Mouse (Mus musculus) hindbrain, embryonic 13.5 days (tissue): Measurements from ENCODE around the gene Megf8. TPM values are rescaled to one million over a fixed set of nuclear protein-coding genes. Genes with fewer than 3 reads are reported as not detected.

Experiments
- ATAC-seq: fragments of 200-750 bp; cut with Nextera tagmentation; 2 replicates; pipeline ENCODE4 v1.8.0; 2017; ENCODE audit warnings: moderate TSS enrichment; ENCODE audit not compliant: low FRiP score
- H3K27ac ChIP-seq: fragments of 300-500 bp; sonication (generic); 2 replicates; pipeline ENCODE4 v1.5.1; 2015; ENCODE audit warnings: inconsistent platforms, mild to moderate bottlenecking, moderate library complexity
- H3K27me3 ChIP-seq: fragments of 300-500 bp; sonication (generic); 2 replicates; pipeline ENCODE4 v1.6.1; 2015; ENCODE audit warnings: mild to moderate bottlenecking, inconsistent platforms
- H3K36me3 ChIP-seq: fragments of 300-500 bp; sonication (generic); 2 replicates; pipeline ENCODE4 v1.6.1; 2015; ENCODE audit warnings: mild to moderate bottlenecking, inconsistent platforms
- H3K4me1 ChIP-seq: fragments of 300-500 bp; sonication (generic); replicated peaks from 2 replicates; pipeline ENCODE4 v1.6.1; 2015; ENCODE audit warnings: inconsistent platforms
- H3K4me2 ChIP-seq: fragments of 300-500 bp; sonication (generic); 2 replicates; pipeline ENCODE4 v1.6.1; 2015; ENCODE audit warnings: inconsistent platforms, mild to moderate bottlenecking, moderate library complexity
- H3K4me3 ChIP-seq: fragments of 300-500 bp; sonication (generic); 2 replicates; pipeline ENCODE4 v1.5.1; 2015; ENCODE audit warnings: mild to moderate bottlenecking, inconsistent platforms
- H3K9ac ChIP-seq: fragments of 300-500 bp; sonication (generic); 2 replicates; pipeline ENCODE4 v1.6.1; 2015; ENCODE audit warnings: mild to moderate bottlenecking, inconsistent platforms
- H3K9me3 ChIP-seq: fragments of 300-500 bp; sonication (generic); 2 replicates; pipeline ENCODE4 v1.6.1; 2016; ENCODE audit warnings: inconsistent platforms
- WGBS: fragments of 180-500 bp; shearing (Covaris S2); methylation state at CpG from one replicate; pipeline ENCODE4 v1.1.7; 2015; 5-methylcytosine and 5-hydroxymethylcytosine counted together
- polyA plus RNA-seq: library from polyadenylated mRNA; unstranded; fragments of >200 nt; fragmentation: Nextera tagmentation; extraction: Ambion mirVana; gene quantifications from 2 replicates; pipeline ENCODE4 v1.2.1, GENCODE M21; 2015

The Megf8 gene
- polyA plus RNA-seq = 18.7 and 20.4 TPM in 2 replicates

- Histone ChIP-seq H3K9me3 (no peaks in the 10 kb centered on the region), H3K4me3 (peak within 1 kb of the TSS; percentile 74), H3K27me3 (peaks cover 39% of the 10 kb centered on the region), H3K9ac (peak within 1 kb of the TSS; percentile 96), H3K4me1 (peaks cover 49% of the 10 kb centered on the region), H3K27ac (peak within 1 kb of the TSS; percentile 93), H3K36me3 (peaks cover 7% of the 10 kb centered on the region; the same call in 1 of the 2 replicates), H3K4me2 (peak within 1 kb of the TSS; percentile 100)
- 1% methylated on average over 52 of the region's 52 CpGs for WGBS
- ATAC-seq = peak; percentile 99
Observed at GRCm38 (mm10) chr7:25316532-25317445, at the start of gene Megf8. Megf8 (plus strand) TSS chr7:25317164.

- H3K4me3 ChIP-seq = peak within 1 kb of the TSS; percentile 76
- H3K27ac ChIP-seq = peak within 1 kb of the TSS; percentile 94
- H3K4me2 ChIP-seq = peak within 1 kb of the TSS; percentile 83
- peak; percentile 90 for ATAC-seq
- H3K27me3 ChIP-seq = peaks cover 14% of the 10 kb centered on the region; the same call in 1 of the 2 replicates
- H3K4me1 ChIP-seq = peaks cover 36% of the 10 kb centered on the region
- WGBS = under 1% methylated on average over 29 of the region's 29 CpGs
- peaks cover 16% of the 10 kb centered on the region for H3K36me3 ChIP-seq
- peak within 1 kb of the TSS; percentile 88 for H3K9ac ChIP-seq
- no peaks in the 10 kb centered on the region for H3K9me3 ChIP-seq
Observed at GRCm38 (mm10) chr7:25267301-25267750, 49.6 kb upstream of the Megf8 start, which contains the start of gene Cic. Cic (plus strand) TSS chr7:25267704.

GRCm38 (mm10) chr7:25267751-25268463, 49.1 kb upstream of the Megf8 start:
- peak overlapping the region; percentile 76 for H3K4me3 ChIP-seq
- peaks cover 22% of the 10 kb centered on the region for H3K36me3 ChIP-seq
- H3K4me1 ChIP-seq = peaks cover 36% of the 10 kb centered on the region
- peaks cover 14% of the 10 kb centered on the region; the same call in 1 of the 2 replicates for H3K27me3 ChIP-seq
- peak; percentile 97 for ATAC-seq
- peak overlapping the region; percentile 88 for H3K9ac ChIP-seq
- H3K4me2 ChIP-seq = peak overlapping the region; percentile 83
- no peaks in the 10 kb centered on the region for H3K9me3 ChIP-seq
- 0% methylated on average over 33 of the region's 33 CpGs for WGBS
- peak overlapping the region; percentile 94 for H3K27ac ChIP-seq

- Histone ChIP-seq H3K27me3 (peaks cover 14% of the 10 kb centered on the region; the same call in 1 of the 2 replicates), H3K4me2 (peak overlapping the region; percentile 83), H3K36me3 (peaks cover 29% of the 10 kb centered on the region), H3K27ac (peak overlapping the region; percentile 91), H3K4me3 (peak overlapping the region; percentile 76), H3K9me3 (no peaks in the 10 kb centered on the region), H3K9ac (peak overlapping the region; percentile 88), H3K4me1 (peaks cover 43% of the 10 kb centered on the region)
- ATAC-seq = 0 out of 2 replicates have a peak, but pooled peaks have one; percentile 0
- WGBS = 2% methylated on average over 7 of the region's 7 CpGs
Observed at GRCm38 (mm10) chr7:25268588-25268987, 48.4 kb upstream of the Megf8 start.

GRCm38 (mm10) chr7:25269029-25269428, 47.9 kb upstream of the Megf8 start:
- H3K4me1 ChIP-seq = peaks cover 48% of the 10 kb centered on the region
- peak overlapping the region; percentile 76 for H3K4me3 ChIP-seq
- H3K27me3 ChIP-seq = peaks cover 12% of the 10 kb centered on the region; the same call in 1 of the 2 replicates
- H3K9me3 ChIP-seq = no peaks in the 10 kb centered on the region
- ATAC-seq = no peak
- WGBS = 59% methylated on average over 4 of the region's 4 CpGs
- peak overlapping the region; percentile 91 for H3K27ac ChIP-seq
- H3K9ac ChIP-seq = peak overlapping the region; percentile 88
- H3K4me2 ChIP-seq = peak overlapping the region; percentile 83
- H3K36me3 ChIP-seq = peaks cover 33% of the 10 kb centered on the region

- WGBS = 84% methylated on average over 8 of the region's 8 CpGs
Observed at GRCm38 (mm10) chr7:25269545-25270271, 47.3 kb upstream of the Megf8 start.

GRCm38 (mm10) chr7:25270652-25271633, 46.0 kb upstream of the Megf8 start:
- H3K4me2 ChIP-seq = peak overlapping the region; percentile 83
- 90% methylated on average over 35 of the region's 35 CpGs for WGBS
- H3K4me3 ChIP-seq = no peak overlapping the region
- H3K9me3 ChIP-seq = no peaks in the 10 kb centered on the region
- 0 out of 2 replicates have a peak overlapping the region, but pooled peaks have one; percentile 88 for H3K9ac ChIP-seq
- peaks cover 40% of the 10 kb centered on the region for H3K36me3 ChIP-seq
- no peak for ATAC-seq
- H3K27ac ChIP-seq = no peak overlapping the region
- H3K4me1 ChIP-seq = peaks cover 67% of the 10 kb centered on the region
- H3K27me3 ChIP-seq = no peaks in the 10 kb centered on the region

More at GRCm38 (mm10) chr7:25269545-25270271, 47.3 kb upstream of the Megf8 start:
- peak overlapping the region; percentile 76 for H3K4me3 ChIP-seq
- ATAC-seq = no peak
- H3K9ac ChIP-seq = peak overlapping the region; percentile 88
- H3K4me1 ChIP-seq = peaks cover 54% of the 10 kb centered on the region
- peaks cover 38% of the 10 kb centered on the region for H3K36me3 ChIP-seq
- H3K27me3 ChIP-seq = peaks cover 5% of the 10 kb centered on the region; the same call in 1 of the 2 replicates
- H3K9me3 ChIP-seq = no peaks in the 10 kb centered on the region
- H3K4me2 ChIP-seq = peak overlapping the region; percentile 83
- peak overlapping the region; percentile 6; the same call in 1 of the 2 replicates for H3K27ac ChIP-seq

- no peak overlapping the region for H3K4me3 ChIP-seq
- no peaks in the 10 kb centered on the region for H3K27me3 ChIP-seq
- H3K9me3 ChIP-seq = no peaks in the 10 kb centered on the region
- H3K27ac ChIP-seq = no peak overlapping the region
- H3K4me2 ChIP-seq = no peak overlapping the region
- no peak overlapping the region for H3K9ac ChIP-seq
- peaks cover 72% of the 10 kb centered on the region for H3K4me1 ChIP-seq
- no peak for ATAC-seq
- 84% methylated on average over 29 of the region's 30 CpGs for WGBS
- peaks cover 40% of the 10 kb centered on the region for H3K36me3 ChIP-seq
Observed at GRCm38 (mm10) chr7:25271651-25272444, 45.1 kb upstream of the Megf8 start.

GRCm38 (mm10) chr7:25272445-25273258, 44.3 kb upstream of the Megf8 start:
- Histone ChIP-seq H3K9me3 (no peaks in the 10 kb centered on the region), H3K9ac (peak overlapping the region; percentile 60; the same call in 1 of the 2 replicates), H3K4me2 (no peak overlapping the region), H3K36me3 (peaks cover 40% of the 10 kb centered on the region), H3K4me3 (no peak overlapping the region), H3K27me3 (no peaks in the 10 kb centered on the region), H3K4me1 (peaks cover 77% of the 10 kb centered on the region), H3K27ac (no peak overlapping the region)
- WGBS = 89% methylated on average over 38 of the region's 38 CpGs
- no peak for ATAC-seq
